Mouse (Mus musculus): ENCODE measurements around the gene Gm12355.

Gm12355 gene

DNA sequence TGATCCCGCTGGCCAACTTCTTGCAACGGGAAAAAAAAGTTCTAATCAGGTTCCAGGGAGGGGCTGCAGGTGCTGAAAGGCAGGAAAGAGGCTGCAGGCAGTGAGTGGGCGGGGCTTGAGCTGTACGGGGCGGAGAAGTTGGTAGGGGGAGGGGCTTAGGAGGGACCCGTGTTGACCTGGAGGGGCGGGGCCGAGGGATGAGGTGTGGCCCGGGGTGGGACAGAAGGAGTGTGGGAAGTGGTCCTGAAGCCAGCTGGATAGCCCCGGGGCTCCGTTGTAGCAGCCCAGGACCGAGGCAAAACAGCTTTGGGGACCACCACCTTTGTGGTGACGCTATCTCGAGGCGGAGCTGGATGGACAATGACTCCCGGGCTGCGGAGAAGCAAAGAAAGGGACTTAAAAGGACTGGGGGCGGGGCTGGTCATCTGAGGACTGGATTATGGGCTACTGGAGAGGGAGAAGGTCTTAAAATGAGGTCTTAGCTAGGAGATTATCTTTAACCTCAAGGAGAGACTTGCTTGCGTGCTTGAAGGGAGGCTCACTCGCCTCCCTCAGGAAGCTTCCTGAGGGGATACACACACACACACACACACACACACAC lies 23.3 kb downstream of the Gm12355 start:
- DNase-seq (ENCODE audit: low spot score), result no peak

DNA sequence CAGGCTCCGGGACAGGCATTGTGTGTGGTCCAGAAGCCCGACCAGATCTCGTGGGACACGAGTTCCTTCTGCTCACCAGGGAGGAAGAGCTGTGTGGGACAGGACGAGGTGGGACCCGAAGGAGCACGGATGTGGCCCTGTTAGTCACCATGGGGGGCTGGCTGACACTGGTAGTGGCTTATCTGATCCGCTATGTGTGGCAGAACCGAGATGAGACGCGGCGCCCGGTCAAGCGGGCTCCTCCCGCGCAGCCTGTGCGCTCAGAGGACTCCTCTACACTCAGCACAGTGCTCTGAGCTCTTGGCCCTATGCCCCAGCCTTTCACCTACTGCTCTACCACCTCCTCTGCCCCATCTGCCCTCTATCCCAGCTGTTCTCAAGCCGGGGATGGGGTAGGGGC lies 26.2 kb downstream of the Gm12355 start:
- DNase-seq (ENCODE audit: low spot score), result no peak

DNA sequence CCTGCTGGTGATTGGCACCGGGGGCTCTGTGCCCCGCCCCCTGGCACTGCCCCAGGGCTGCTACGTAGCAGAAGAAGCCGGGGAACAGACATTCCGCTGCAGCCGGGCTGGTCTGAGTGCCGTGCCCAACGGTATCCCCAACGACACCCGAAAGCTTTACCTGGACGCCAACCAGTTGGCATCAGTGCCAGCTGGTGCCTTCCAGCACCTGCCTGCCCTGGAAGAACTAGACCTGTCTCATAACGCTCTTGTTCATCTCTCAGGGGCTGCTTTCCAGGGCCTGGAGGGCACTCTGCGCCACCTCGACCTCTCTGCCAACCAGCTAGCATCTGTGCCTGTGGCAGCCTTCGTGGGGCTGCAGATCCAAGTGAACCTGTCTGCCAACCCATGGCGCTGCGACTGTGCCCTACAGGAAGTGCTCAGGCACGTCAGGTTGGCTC lies 26.6 kb downstream of the Gm12355 start:
- no peak for DNase-seq (ENCODE audit: low spot score)

DNA sequence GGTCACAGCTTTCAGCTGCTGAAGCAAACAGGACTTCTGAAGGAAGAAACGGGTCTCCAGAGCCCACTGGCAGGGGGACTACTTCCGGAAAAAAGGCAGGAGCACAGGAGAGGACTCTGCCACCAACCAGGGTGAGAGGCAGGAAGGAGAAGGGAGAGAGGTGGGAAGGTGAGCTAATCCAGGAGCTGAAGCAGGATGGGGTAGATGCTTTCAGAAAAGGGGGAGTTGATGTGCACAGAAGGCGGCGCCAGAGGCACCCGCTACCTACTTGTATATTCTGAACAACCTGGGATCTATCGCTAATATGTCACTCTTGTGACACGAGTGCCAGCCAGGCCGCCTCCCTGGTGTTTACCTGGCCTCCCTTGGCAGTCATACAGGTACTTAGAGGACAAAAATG lies 27.5 kb downstream of the Gm12355 start, which contains the start of gene Lrrc3c:
TSS of gene Lrrc3c (plus strand) at position 301 of the 400 bp plus-strand sequence.
- no peak for DNase-seq (ENCODE audit: low spot score)

DNA sequence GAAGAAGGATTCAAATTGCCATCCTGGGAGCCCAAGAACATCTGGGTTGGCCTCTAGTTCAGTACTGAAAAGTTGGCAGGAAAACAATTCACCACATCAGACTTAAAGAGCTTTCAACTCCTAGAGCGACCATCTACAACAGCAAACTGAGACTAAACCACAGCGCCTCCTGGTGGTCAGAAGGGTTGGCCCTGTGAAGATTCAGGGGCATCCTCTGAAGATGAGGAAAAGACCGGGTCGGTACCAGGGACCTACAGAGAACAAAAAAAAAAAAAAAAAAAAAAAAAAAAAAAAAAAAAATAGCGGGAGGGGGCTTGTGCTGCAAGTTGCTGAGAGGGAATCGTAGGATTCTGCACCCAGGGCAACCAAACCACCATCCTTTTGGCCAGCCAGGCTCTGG lies 28.1 kb downstream of the Gm12355 start:
- no peak for DNase-seq (ENCODE audit: low spot score)

DNA sequence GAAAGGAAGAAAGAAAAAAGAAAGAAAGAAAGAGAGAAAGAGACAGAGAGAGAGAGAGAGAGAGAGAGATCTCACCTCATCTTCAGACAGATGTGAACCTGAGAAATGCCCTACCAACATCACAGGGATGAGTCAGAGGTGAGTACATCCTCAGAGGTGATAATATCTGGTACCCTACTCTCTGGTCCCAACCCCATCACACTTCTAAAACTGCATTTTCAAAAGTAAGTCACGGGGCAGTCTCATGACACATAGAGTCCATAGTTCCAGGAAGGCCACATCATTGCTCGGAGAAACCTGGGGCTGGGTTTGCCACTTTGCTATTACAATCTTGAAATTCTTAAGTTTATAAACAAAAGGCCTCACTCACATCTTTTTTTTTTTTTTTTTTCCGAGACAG lies 29.5 kb downstream of the Gm12355 start:
- no peak for DNase-seq (ENCODE audit: low spot score)

DNA sequence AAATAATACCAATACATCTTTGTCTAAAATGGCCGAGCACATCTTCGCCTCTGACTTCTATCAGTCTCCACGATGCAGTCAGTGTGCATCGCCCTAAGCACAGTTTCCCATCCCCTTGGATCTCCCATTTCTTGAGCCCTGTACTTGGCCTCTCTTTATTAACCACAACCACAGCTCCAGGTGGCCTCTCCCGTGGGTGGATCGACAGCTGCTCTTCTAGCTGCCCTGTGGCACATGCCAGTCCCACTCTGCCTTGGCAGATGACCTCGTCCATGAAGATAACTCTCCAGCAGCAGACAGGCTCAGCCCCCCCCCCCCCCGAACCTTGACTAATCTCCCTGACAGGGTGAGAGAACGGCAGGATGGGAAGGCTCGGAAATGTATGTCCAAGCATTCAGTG lies 30.0 kb downstream of the Gm12355 start:
- no peak for DNase-seq (ENCODE audit: low spot score)

DNA sequence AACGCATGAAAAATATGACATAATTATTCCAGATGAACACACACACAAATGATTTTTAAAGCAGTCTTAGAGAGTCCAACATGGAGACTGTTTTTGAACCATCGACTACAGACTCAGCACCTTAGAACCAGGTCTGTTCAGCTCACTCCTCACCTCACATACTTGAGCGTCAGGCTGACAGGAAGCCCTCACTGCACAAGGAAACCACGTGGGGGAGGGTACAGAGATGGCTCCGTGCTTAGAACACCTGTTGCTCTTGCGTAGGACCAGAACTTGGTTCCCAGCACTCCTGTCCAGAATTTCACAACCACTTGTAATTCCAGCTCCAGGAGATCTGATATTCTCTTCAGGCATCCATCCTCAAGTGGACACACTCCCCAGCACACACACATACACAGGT lies 30.4 kb downstream of the Gm12355 start:
- no peak for DNase-seq (ENCODE audit: low spot score)

DNA sequence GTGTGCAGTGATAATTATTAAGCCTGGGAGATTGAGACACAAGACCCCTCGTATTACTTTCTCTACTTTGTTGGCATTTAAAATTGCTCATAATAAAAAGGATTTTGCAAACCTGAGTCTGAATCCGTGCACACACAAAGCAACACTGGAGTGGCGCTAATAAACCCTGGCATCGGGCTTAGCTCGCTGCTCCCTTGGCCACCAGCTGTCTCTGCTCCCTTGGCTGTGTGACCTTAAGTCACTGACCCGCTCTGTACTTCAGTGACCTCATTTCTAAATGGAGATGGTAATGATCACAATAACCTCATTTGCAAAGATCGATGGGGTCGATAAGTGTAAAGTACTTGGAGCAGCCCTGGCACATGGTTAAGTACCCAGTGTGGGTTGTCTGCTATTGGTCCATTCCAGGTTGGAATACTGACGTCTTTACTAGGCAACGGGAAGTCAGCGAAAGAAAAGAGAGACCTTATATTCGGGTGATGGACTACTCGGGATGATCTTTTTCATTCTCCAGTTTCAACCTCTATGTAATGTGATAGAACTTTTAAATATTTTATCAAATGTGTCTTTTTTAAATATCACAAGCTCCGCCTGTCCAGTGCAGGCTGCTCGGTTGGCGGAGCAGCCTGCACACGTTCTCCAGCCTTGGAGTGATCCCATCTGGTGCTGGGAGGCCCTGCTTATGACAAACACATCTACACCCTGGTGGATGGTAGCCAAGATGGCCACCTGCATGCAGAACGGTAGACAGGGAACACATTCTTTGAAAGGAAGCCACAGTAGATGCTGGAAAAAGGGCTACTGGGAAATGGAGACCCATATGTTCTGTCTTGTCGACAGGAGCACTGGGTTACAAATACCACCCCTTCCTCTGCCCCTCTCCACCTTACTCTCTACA lies 34.7 kb downstream of the Gm12355 start:
- no peak for DNase-seq (ENCODE audit: low spot score)

DNA sequence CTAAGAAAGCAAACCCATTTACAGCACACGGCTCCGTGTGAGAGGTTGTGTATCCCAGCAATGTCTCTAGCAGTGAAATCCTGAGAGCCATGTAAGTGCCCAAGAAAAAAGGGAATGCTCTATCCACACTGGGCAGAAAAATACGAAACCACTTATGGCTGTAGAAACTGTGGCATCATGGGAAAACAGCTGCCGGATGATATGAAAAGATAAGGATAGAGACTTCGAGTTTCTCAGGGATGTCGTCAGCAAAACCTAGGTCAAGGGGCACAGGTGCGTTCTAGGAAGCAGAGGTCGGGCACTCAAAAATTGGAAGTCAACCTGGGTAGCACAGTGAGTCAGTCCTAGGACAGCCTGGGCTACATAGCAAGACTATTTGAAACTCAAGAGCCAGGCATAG lies 36.2 kb downstream of the Gm12355 start:
- no peak for DNase-seq (ENCODE audit: low spot score)

DNA sequence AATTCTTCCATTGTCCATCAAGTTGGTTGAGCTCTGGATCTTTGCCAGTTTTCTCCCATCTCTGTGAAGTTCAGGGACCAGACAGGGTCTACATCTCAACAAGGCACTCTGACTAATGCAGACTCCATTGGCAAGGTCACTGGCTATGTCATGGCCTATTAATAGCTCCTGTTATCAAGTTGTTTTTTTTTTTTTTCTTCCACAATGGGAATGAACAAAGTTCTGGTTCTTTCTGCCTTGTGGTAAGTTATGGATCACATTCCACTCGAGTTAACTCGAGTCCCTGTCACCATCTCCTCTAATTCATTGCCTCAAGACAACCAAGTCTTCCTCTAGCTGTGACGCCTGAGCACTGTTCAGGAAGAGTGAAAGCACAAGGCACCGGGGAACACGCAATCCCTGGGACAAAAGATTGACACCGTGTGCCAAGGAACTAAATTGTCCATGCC lies 36.6 kb downstream of the Gm12355 start:
- no peak for DNase-seq (ENCODE audit: low spot score)

DNA sequence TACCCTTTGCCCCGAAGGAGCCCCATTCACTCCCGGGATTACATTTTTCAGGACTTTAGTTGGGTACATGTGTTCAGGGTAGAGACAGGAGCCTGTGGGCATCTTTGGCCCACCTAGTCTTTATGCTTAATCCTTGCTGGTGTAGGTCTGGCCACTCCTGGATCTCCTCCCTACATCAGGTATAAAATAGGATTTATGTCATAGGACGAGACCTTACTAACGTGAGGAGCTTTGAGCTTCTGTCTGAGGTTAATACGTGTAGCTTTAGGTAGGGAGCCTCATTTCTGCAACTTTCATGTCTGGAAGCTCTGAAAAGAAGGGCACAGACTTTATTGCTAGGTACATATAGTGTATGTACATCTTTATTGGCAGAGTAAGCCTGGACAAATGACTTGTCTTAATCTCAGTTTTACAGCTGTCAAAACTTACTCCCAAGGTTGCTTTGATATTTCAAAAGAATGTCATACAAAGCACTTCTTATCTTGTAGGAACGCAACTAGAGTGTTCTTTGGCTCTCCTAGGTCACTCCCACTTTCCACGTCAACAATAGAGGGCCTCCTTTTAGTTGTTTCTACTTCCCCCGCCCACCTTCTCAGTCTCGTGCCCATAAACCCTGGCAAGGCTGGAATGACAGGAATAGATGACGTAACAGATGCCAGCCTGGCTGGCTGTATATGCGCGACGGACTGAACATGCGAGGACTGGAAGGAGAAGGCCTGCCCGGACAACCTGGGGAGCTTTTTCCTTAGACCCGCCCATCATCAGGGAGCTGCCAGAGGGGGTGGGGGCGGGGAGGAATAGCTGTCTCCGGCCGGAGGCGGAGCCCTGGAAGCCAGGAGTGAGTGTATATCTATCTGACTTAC lies 37.5 kb downstream of the Gm12355 start:
- DNase-seq (ENCODE audit: low spot score), result peak; percentile 60

DNA sequence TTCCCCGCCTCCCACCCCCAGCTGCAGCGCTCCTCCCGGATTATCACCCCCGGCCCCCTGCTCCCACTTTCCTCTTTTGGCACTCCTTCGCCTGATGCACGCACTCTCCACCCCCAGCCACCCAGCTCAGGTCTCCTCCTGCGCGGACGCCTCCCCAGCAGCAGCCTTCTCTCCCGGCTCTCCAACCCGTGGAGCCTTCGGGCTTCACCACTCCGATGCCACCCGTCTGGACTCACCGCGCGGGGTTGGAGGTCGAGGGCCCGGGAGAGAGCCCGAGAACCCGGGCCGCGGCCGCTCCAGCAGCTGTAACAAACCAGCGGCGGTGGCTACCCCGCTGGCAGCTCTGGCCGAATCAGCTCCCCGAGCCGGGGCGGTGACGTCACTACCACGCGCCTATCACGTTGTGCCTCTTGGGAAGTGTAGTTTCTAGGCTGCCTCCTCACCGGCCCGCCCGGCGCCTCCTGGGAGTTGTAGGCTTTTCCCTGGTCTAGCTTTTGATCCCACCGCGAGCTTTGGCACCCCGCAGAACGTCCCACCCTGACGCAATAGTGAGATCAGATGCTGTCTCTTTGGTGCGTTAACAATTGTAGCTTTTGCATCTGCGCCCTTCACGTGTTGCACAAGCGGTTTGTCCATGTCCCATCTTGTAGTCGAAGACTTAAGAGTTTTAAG lies 38.4 kb downstream of the Gm12355 start, which contains the start of gene Ormdl3:
TSS of gene Ormdl3 (minus strand) at position 477 of the 672 bp plus-strand sequence.
- DNase-seq (ENCODE audit: low spot score), result peak; percentile 96

DNA sequence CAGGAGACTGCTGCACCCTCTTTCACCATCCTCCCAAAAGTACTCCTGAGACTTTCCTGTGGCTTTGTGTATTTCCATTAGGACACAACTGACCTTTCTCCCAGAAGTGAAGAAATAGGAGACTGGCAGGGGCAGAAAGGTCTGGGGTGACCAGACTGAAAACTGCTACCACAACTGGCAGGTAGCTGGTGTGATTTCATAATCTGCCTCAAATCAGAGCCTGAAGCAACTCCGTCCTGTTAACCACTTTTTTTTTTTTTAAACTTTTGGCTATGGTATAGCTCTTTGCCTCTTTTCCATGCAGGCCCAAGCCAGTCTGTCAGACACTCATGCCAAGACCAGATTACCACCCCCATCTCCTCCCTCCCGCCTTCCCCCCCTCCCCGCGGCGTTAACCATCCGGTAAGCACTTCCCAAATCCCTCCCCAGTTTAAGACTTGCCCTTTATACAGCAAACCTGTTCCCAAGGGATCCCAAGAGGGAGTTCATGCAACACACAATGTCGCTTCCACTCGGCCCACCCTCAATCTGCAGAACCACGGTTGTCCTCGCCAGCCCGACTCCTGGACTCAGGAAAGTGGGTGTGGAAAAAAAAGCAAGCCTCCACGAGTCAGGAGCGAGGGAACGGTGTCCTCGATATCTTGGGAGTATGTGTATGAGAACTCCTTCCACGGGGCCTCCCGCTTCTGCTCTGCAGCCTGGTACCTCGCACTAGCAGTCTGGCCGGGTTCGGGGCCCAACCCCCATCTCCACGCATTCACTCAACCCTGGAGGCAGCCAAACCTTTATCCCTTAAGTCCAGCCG lies 39.2 kb downstream of the Gm12355 start:
- DNase-seq (ENCODE audit: low spot score), result no peak

DNA sequence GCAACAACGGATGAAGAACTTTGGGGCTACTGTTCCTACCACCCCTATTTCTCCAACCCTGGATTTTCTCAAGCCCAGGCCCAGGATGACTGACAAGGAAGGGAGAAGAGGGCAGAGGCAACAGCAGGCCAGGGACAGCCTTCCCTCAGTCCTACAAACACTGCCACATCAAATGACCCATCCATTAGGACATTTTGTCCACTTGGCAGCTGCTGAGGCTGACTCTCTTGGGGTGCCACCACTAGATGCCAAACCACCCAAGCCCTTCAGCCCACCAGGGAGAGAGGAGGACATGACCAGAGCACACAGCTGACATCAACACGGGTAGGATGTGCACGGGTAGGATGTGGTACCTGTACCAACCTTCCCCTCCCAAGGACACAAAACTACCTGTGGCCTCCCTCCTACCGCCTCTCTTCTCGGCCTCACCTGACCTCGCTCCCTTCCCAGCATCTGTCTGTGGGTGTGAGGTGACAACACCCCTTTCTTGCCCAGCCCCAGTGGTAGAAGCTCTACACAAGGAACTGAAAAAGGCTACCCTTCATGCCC lies 40.8 kb downstream of the Gm12355 start:
- DNase-seq (ENCODE audit: low spot score), result no peak

DNA sequence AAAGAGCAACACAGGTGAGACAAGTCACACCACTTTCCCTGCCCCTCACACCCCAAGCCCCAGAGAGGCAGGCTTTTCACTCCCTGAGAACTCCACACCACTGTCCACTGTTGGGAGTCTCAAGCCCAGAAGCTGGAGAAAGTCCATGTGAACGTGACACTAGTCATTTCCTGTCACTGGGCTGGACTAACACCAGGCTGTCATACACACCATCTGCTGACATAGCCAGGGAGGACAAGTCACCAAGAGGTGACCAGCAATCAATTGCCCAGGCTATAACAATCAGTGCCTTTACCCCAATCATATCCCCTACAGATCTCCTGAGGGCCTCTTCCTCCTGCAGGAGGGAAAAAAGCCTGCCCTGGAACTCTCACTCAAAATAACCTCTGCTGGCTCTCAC lies 41.3 kb downstream of the Gm12355 start:
- no peak for DNase-seq (ENCODE audit: low spot score)

DNA sequence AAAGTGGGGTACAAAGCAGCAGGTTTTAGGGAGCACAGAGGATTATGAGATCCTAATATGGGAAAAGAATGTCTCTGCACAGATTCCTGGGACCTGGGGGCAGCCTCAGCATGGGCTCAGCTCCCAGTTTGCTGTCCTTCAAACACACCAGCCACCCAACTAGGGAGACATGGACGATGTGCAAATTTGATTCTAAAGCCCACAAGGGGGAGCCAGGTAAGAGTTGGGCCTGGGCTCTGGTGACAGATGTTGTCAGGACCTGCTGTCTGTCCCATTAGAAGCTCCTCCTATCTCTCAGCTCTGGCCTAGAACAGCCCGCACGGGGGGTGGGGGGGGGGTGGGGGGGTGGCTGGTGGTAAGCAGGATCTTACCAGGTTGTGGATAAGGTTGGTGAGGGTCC lies 41.9 kb downstream of the Gm12355 start:
- no peak for DNase-seq (ENCODE audit: low spot score)

DNA sequence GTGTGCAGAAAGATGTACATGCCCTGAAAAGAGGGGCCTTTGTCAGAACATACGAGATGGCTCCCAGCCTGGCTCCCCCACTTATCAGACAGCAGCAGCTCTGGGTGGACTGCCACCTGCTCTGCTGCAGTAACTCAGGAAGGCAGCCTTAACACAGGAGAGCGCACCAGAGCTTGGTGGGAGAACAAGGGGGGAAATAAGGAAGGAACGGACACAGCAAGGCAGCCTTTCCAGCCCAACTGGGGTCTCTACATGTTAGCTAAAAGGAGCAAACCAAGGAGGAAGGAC lies 42.3 kb downstream of the Gm12355 start:
- DNase-seq (ENCODE audit: low spot score), result no peak

DNA sequence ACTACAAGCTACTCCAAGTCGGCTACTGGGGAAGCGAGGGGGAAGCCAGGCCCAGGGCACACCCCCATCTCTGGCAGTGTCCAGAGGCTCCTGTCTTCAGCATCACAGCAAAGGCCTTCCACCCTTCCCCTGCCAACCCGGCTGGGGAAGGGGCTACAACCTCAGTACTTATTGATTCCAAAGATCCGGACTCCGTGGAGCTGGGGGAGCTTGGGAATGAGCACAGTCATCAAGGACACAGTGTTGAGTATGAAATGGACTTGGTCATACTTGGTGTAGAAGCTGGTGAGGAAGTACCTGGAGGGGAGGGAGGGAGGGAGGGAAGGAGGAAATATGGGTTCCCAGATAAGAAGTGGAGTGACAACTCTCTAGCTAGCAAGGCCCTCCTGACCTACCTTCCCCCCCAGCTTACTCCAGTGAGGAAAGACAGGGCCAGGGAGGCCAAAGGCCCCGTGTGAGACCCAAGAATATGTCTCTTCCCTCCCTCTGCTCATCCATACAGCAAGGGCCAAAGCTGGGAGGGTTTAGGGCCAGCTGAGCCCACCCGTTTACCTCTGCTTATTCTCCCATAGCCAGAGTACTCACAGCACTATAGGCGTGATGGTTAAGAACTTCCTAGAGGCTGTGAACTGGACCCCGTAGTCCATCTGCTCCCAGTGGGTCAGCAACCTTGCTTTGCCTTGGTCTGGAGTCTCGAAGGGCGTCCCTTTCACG lies 42.8 kb downstream of the Gm12355 start:
- DNase-seq (ENCODE audit: low spot score), result no peak

DNA sequence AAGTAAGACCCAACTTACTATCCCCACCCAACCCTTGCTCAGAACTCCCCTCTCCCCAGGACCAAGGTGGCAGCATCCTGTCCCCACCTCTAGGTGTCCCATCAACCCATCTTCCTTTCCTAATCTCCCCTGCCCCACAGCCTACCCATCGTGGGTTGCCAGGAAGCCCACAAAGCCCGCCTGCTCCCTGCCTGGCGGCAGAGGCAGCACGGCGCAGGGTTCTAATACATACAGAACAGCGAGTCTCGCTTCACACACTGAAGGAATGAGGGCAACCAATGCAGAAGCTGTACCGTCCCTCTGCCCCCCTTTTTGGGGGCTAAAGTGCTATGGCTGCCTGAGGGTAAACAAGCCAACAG lies 43.5 kb downstream of the Gm12355 start:
- DNase-seq (ENCODE audit: low spot score), result no peak
